7 mouse cellular contexts compared by ENCODE assay signal in the genomic region with DNA sequence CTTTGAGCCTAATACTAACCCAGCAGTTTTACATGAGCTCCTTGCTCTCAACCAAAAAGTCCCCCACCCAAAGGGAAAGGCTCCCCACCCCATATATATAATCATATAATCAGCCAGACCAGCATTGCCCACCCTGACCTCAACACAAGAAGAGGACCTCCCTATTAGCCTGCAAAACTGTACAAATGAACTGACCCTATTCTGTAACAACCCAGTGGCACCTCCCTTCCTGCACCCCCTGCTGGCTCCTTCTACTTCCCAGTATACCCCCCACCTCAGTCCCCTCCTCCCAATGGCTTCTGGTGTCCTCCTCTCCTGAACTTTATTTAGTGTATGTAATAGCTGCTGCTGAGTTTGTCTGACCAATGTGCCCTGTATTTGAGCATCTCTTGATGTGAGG. TPM values are rescaled to one million over a fixed set of nuclear protein-coding genes. Genes with fewer than 3 reads are reported as not detected.
DNase-seq lines count a peak whose midpoint lies in the region; ATAC-seq and TF ChIP-seq lines count a peak whose summit lies in the region.

No protein-coding gene starts in this region.

- no peak for TF ChIP-seq POLR2A in liver, adult 2 months (IDR thresholded peaks at IDR 0.05; ENCODE audit: extremely low read depth, insufficient read depth, low read length)

- peak overlapping the region; percentile 65 for H3K4me3 ChIP-seq in liver, adult 2 months (ENCODE audit: insufficient read depth, low read depth, low read length)
- H3K4me3 ChIP-seq in embryonic facial prominence, embryonic 15.5 days (replicated peaks): peak overlapping the region; percentile 62
- H3K4me3 ChIP-seq in intestine, embryonic 15.5 days (replicated peaks): peak overlapping the region; percentile 54
- peak overlapping the region; percentile 54 for H3K4me3 ChIP-seq in neural tube, embryonic 12.5 days

- H3K27me3 ChIP-seq in liver, adult 2 months (ENCODE audit: control insufficient read depth, insufficient read depth, low read length): no peaks in the 10 kb centered on the region
- H3K27me3 ChIP-seq in embryonic facial prominence, embryonic 15.5 days: no peaks in the 10 kb centered on the region
- no peaks in the 10 kb centered on the region for H3K27me3 ChIP-seq in intestine, embryonic 15.5 days (replicated peaks)
- no peaks in the 10 kb centered on the region for H3K27me3 ChIP-seq in neural tube, embryonic 12.5 days (replicated peaks)

- H3K36me3 ChIP-seq in liver, adult 2 months (ENCODE audit: control insufficient read depth, insufficient read depth, low read length): no peaks in the 10 kb centered on the region
- peaks cover 13% of the 10 kb centered on the region for H3K36me3 ChIP-seq in embryonic facial prominence, embryonic 15.5 days
- H3K36me3 ChIP-seq in intestine, embryonic 15.5 days: no peaks in the 10 kb centered on the region
- H3K36me3 ChIP-seq in neural tube, embryonic 12.5 days: peaks cover 15% of the 10 kb centered on the region

- peaks cover 41% of the 10 kb centered on the region for H3K4me1 ChIP-seq in liver, adult 2 months (ENCODE audit: control insufficient read depth, insufficient read depth, low read length)
- peaks cover 21% of the 10 kb centered on the region for H3K4me1 ChIP-seq in embryonic facial prominence, embryonic 15.5 days
- peaks cover 14% of the 10 kb centered on the region for H3K4me1 ChIP-seq in intestine, embryonic 15.5 days (replicated peaks)
- peaks cover 3% of the 10 kb centered on the region for H3K4me1 ChIP-seq in neural tube, embryonic 12.5 days

- no peak for DNase-seq in liver, adult 2 months (ENCODE audit: extremely low read depth, low read depth, low spot score)
- no peak for DNase-seq in liver
- no peak for DNase-seq in gastrocnemius, adult 18-20 months (ENCODE audit: low spot score)
- DNase-seq in kidney, adult 18-20 months: no peak

- ATAC-seq in embryonic facial prominence, embryonic 15.5 days (ENCODE audit: insufficient number of reproducible peaks, low FRiP score, low TSS enrichment, low read depth): no peak
- no peak for ATAC-seq in intestine, embryonic 15.5 days
- no peak for ATAC-seq in neural tube, embryonic 12.5 days (ENCODE audit: low FRiP score, low read depth)

- H3K4me2 ChIP-seq in embryonic facial prominence, embryonic 15.5 days (replicated peaks): peak overlapping the region; percentile 84
- peak overlapping the region; percentile 76 for H3K4me2 ChIP-seq in intestine, embryonic 15.5 days (replicated peaks)
- H3K4me2 ChIP-seq in neural tube, embryonic 12.5 days (replicated peaks): peak overlapping the region; percentile 74

- no peaks in the 10 kb centered on the region for H3K9me3 ChIP-seq in embryonic facial prominence, embryonic 15.5 days (replicated peaks)
- no peaks in the 10 kb centered on the region for H3K9me3 ChIP-seq in intestine, embryonic 15.5 days
- no peaks in the 10 kb centered on the region for H3K9me3 ChIP-seq in neural tube, embryonic 12.5 days

- no peak for TF ChIP-seq CTCF in liver, adult 2 months (IDR thresholded peaks at IDR 0.05; ENCODE audit: low read depth, low read length)

- H3K27ac ChIP-seq in liver, adult 2 months (replicated peaks; ENCODE audit: insufficient read depth, low read depth, low read length): peak overlapping the region; percentile 94
- no peak overlapping the region for H3K27ac ChIP-seq in embryonic facial prominence, embryonic 15.5 days (replicated peaks)
- H3K27ac ChIP-seq in intestine, embryonic 15.5 days: peak overlapping the region; percentile 89; the same call in 1 of the 2 replicates
- no peak overlapping the region for H3K27ac ChIP-seq in neural tube, embryonic 12.5 days

- H3K79me2 ChIP-seq in liver, adult 2 months (ENCODE audit: control insufficient read depth, insufficient read depth, low read length): no peaks in the 10 kb centered on the region

- peak overlapping the region; percentile 85 for H3K9ac ChIP-seq in liver, adult 2 months (ENCODE audit: low read depth, low read length)
- no peak overlapping the region for H3K9ac ChIP-seq in embryonic facial prominence, embryonic 15.5 days
- peak overlapping the region; percentile 60; the same call in 1 of the 2 replicates for H3K9ac ChIP-seq in intestine, embryonic 15.5 days
- peak overlapping the region; percentile 49 for H3K9ac ChIP-seq in neural tube, embryonic 12.5 days

RNA-seq across cellular contexts. Expression of a gene that starts 12.6 kb away (rescaled TPM):
- 4.5 and 4.8 TPM in 2 replicates for total RNA-seq in liver, adult 2 months (2014; rRNA removed)
- 7.6 and 10.7 TPM in 2 replicates for polyA plus RNA-seq in liver, adult 2 months (2012; rRNA removed)
- 17.8 and 19.5 TPM in 2 replicates for polyA plus RNA-seq in embryonic facial prominence, embryonic 15.5 days (2015; fragmentation: Nextera tagmentation; extraction: Ambion mirVana)
- polyA plus RNA-seq in intestine, embryonic 15.5 days (2015; fragmentation: Nextera tagmentation; extraction: Ambion mirVana): 15.2 and 17.7 TPM in 2 replicates
- polyA plus RNA-seq in neural tube, embryonic 12.5 days (2016; fragmentation: Nextera tagmentation; extraction: Ambion mirVana): 21.3 and 22.6 TPM in 2 replicates
- total RNA-seq in gastrocnemius, adult 18-20 months (2021): 1 to 10 TPM; 2.1 to 2.8 TPM

RNA-seq across cellular contexts. Expression of a gene that starts 47.9 kb away (rescaled TPM):
- total RNA-seq in liver, adult 2 months (2014; rRNA removed): 1.3 and 2.0 TPM in 2 replicates
- polyA plus RNA-seq in liver, adult 2 months (2012; rRNA removed): 2.2 and 3.2 TPM in 2 replicates
- 13.4 and 14.1 TPM in 2 replicates for polyA plus RNA-seq in embryonic facial prominence, embryonic 15.5 days (2015; fragmentation: Nextera tagmentation; extraction: Ambion mirVana)
- 10.4 and 10.5 TPM in 2 replicates for polyA plus RNA-seq in intestine, embryonic 15.5 days (2015; fragmentation: Nextera tagmentation; extraction: Ambion mirVana)
- 23.8 and 26.6 TPM in 2 replicates for polyA plus RNA-seq in neural tube, embryonic 12.5 days (2016; fragmentation: Nextera tagmentation; extraction: Ambion mirVana)
- 1 to 10 TPM; 2.5 to 2.9 TPM for total RNA-seq in gastrocnemius, adult 18-20 months (2021)

RNA-seq across cellular contexts. Expression of a gene that starts 49.2 kb away (rescaled TPM):
- total RNA-seq in liver, adult 2 months (2014; rRNA removed): not detected in 2 replicates
- not detected in 2 replicates for polyA plus RNA-seq in liver, adult 2 months (2012; rRNA removed)
- polyA plus RNA-seq in embryonic facial prominence, embryonic 15.5 days (2015; fragmentation: Nextera tagmentation; extraction: Ambion mirVana): 0.08 and 0.14 TPM in 2 replicates
- polyA plus RNA-seq in intestine, embryonic 15.5 days (2015; fragmentation: Nextera tagmentation; extraction: Ambion mirVana): 0.14 TPM in 1 of 2 replicates, not detected in the other
- 0.32 TPM in 1 of 2 replicates, not detected in the other for polyA plus RNA-seq in neural tube, embryonic 12.5 days (2016; fragmentation: Nextera tagmentation; extraction: Ambion mirVana)
- not detected for total RNA-seq in gastrocnemius, adult 18-20 months (2021)

Comparison
In these comparisons a context has a peak if more than half of its experiments do, and no peak if none do; other contexts are left out.
1. H3K27ac ChIP-seq: peak in liver, adult 2 months (single experiment) and intestine, embryonic 15.5 days (single experiment); none in embryonic facial prominence, embryonic 15.5 days (single experiment) and neural tube, embryonic 12.5 days (single experiment).
2. Peak in every context shown above with its lines, with median percentiles within 50 percentile points of each other: H3K4me3 ChIP-seq and H3K4me2 ChIP-seq.